Mouse (Mus musculus) spleen, postnatal 36 days (tissue): Measurements from ENCODE around the gene Ptp4a2.
"Not testable (repeated sequence)": the region's sequence is repeated elsewhere in the genome, so short reads cannot be mapped to it uniquely, and the experiment has no call there.

ENCODE experiments used
- DNase-seq, 2 experiments: peaks; one replicate each; pipeline ENCODE4 v3.0.0; 2022; ENCODE audit warnings: low spot score in 2 of 2, mixed read lengths in 1 of 2

Ptp4a2 gene

DNA sequence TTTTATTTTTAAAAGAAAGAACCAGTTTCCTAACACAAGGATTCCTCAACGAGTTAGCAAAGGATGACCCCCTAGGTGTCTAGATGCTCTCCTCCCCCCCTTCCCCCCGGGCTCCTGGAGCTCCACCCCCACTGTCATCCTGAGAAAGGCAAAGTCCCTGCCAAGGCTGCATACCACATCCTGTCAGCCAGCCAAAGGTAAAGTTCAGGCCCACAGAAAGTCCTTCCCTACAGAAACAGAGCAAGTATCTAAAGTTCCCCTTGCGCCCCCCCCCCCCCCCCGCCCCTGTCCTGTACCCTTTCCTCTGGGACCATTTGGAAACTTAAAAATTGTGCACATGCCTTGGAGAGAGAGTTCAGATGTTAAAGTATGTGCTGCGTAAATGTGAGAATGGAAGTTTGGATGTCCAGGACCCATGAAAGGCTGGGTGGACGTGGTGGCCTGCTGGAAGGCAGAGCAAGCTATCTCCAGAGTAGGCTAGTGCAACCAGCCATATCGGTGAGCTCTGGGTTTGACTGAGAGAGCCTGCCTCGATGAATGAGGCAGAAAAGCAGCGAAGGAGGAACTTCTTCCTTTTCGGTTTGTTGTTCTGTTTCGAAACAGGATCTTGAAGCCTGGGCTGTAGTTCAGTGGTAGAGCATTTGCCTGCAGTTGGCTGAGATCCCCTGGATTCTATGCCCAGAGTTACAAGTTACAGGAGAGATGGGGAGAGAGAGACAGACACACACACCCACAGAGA is 71.7 kb downstream of the Ptp4a2 start:
- DNase-seq = peak; percentile 84 to 87

DNA sequence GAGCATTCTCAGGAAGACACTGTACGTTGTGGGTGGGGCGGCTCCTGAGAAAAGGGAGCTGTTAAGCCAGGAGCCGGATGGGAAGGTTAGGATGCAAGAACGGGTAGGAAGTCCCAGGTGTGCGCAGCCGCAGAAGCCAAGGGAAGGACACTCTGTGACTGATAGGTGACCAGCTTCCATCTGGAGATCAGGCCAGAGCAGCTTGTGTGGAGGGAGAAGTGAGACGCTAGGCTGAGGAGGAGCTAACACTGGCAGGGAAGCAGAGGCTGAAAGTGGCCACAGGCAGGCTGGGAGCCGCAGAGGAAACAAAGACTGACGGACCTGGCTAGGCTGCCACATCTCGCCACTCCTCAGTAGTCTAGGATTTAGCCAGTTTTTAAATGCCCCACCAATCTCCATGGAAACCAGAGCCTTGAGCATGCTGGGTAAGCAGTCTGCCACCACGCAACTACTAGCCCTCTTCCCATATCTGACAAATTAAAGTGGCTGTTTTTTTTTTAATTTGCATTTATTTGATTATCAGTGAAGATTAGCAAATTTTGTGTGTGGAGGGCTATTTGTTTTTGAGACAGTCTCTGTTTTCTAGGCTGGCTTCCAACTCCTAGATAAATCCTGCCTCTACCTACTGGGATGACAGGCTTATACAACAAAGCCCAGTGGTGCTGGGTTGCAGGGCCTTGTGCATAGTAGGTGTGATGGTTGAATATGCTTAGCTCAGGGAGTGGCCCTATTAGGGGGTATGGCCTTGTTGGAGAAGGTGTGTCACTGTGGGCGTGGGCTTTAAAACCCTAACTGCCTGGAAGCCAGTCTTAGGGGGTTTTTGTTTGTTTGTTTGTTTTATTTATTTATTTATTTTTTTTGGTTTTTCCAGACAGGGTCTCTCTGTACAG is 73.3 kb downstream of the Ptp4a2 start:
- peak in 1 of 2 experiments; percentile 35 for DNase-seq

DNA sequence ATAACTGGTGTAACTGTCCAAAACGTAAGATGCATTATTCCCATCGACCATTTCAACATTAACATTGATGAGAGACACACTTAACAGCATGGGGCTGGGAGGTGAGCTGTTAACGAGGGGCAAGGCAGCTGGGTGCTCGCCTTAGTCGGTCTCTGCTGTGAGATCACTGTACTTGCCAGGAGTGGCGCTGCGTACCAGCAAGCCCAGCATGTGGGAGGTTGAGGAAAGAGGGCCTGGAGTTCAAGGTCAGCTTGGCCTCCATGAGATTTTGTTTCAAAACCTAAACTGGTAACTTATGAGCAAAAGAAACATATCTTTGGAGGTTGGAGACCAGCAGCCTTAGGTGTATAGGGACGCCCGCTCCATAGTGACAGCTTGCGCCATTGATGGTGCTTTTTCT is 78.6 kb downstream of the Ptp4a2 start:
- no peak for DNase-seq

DNA sequence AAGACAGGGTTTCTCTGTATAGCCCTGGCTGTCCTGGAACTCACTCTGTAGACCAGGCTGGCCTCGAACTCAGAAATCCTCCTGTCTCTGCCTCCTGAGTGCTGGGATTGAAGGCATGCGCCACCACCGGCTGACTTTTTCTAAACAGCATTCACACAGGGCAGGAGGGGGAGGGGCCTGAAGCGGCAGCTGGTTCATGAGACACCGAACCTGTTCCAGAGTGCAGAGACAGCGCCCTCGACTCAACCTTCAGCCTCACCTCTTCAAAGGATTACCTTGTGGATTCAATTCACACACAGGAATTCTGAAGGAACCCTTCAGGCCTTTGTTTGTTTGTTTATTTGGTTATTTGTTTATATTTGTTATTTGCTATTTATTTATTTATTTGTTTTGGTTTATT is 79.1 kb downstream of the Ptp4a2 start:
- no peak for DNase-seq

DNA sequence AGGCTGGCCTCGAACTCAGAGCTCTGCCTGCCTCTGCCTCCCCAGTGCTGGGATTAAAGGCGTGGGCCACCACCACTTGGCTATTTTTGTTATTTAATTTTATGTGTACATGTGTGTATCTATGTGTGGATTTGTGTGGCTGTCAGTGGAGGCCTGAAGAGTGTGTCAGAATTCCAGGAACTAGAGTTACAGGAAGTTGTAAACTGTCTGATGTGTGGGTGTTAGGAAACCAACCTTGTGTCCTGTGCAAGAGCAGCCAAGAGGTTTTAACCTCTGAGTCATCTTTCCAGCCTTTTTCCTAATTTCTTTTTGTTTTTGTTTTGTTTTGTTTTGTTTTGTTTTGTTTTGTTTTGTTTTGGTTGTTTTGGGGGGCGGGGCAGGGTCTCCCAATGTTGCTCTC is 83.8 kb downstream of the Ptp4a2 start:
- no peak for DNase-seq

DNA sequence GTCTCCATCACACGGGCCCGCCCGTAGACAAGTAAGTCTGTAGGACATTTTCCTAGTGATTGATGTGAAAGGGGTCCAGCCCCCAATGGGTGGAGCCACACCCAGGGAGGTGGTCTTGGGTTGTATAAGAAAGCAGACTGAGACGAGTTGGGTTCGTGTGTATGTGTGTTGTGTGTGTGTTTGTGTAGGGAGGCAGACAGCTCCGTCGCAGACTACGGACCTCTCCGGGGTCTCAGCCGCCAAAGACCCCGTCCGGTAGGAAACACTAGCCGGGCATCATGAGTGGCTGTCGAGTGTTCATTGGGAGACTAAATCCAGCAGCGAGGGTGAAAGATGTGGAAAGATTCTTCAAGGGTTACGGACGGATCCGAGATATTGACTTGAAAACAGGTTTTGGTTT is 87.8 kb downstream of the Ptp4a2 start:
- not testable (repeated sequence) for DNase-seq
